Mouse (Mus musculus): ENCODE results near the gene Col2a1.

DNA sequence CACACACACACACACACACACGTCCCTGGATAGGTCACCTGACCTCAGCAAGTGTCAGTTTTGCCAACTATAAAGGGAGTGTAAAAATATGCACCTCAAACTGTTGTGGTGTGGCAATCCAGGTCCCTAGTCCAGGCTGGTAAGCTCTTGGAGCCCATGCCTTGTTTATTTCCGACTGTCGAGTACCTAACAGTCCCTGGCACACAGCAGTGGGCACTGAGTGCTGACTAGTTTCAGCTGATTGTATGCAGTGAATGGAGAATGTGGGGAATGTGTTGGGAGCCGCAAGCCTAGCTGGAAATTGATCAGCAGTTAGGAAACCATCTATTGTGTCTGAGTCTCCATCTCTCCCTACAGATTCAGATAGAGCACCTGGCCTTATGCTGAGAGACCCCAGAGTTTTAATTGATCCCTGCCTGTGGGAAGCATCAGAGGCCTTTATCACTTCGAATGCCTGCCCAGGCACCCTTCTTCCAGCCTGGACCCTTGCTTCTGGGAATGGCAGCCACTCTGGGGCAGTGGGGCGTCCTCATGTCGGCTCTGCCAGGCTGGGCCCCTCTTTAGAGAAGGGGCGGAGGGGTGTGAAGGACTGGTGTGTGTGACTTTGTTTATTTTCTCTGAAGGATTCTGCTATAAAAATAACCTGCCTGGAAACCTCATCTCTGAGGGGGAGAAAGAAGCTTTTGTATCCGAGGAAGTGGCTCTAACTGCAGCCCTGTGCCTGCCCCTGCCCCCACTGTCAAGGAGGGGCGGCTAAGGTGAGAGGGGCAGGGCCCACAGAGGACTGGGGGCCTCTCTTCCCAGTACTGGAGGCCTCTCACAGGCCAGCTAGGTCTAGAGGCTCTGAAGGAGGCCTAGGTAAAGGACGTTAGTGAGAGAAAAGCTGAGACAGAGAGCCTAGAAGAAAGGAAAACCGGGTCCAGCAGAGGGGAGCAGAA, 22.7 kb upstream of the Col2a1 start:
- TF ChIP-seq CTCF (IDR thresholded peaks at IDR 0.05; ENCODE audit: low read depth) (no peak), EP300 (optimal IDR thresholded peaks at IDR 0.05) (no peak)

All from stomach, postnatal 0 days (tissue).